ENCODE assay signal across 9 mouse cellular contexts in the genomic region with DNA sequence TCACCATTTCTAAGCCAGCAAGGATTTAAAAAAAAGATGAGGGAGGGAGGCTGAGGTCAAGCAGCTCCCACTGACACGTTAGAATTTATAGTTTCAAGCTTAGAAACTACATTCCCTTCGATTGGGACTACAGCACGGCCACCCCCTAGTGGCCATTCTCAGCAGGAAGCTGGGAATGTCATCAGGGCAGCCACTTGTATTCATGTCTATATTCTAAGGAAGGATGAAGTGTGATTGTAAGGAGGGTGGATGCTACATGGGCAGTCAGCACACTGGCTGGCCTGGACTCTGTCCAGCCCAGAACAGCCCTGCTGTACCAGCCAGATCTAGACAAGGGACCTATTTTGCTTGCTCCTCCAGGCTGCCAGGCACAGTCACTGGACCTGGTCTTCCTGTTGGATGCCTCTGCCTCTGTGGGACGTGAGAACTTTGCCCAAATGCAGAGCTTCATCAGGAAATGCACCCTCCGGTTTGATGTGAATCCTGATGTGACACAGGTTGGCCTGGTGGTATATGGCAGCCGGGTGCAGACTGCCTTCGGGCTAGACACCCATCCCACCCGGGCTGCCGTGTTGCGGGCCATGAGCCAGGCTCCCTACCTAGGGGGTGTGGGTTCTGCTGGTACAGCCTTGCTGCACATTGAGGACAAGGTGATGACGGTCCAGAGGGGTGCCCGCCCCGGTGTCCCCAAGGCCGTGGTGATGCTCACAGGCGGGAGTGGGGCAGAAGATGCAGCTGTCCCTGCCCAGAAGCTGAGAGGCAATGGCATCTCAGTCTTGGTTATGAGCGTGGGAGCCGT. TPM values are rescaled to one million over a fixed set of nuclear protein-coding genes. Genes with fewer than 3 reads are reported as not detected.
DNase-seq lines count a peak whose midpoint lies in the region; ATAC-seq and TF ChIP-seq lines count a peak whose summit lies in the region.
"Had no signal": no experiment of that assay in that cellular context is flagged by ENCODE, and none has a peak within 500 bp of the region (broad histone marks: within the 10 kb centered on the region; RNA-seq: fewer than 3 reads in every experiment).

No protein-coding gene starts in this region.

- no peak overlapping the region for H3K4me2 ChIP-seq in hindbrain, embryonic 15.5 days
- H3K4me2 ChIP-seq in midbrain, postnatal 0 days (ENCODE audit: low read depth, low read length, poor library complexity, severe bottlenecking) = no peak overlapping the region
- H3K4me2 ChIP-seq: heart, embryonic 15.5 days had no signal

- whole genome bisulfite sequencing in hindbrain, embryonic 15.5 days = 78% methylated on average over 17 of the region's 17 CpGs
- 77% methylated on average over 17 of the region's 17 CpGs for WGBS in midbrain, postnatal 0 days

- H3K9ac ChIP-seq in hindbrain, embryonic 15.5 days = no peak overlapping the region
- no peak overlapping the region for H3K9ac ChIP-seq in midbrain, postnatal 0 days (replicated peaks; ENCODE audit: low read length, poor library complexity, severe bottlenecking)
- H3K9ac ChIP-seq: heart, embryonic 15.5 days had no signal

- no peaks in the 10 kb centered on the region for H3K27me3 ChIP-seq in hindbrain, embryonic 15.5 days
- H3K27me3 ChIP-seq in midbrain, postnatal 0 days (ENCODE audit: insufficient read depth, low read length) = no peaks in the 10 kb centered on the region
- H3K27me3 ChIP-seq: heart, embryonic 15.5 days had no signal

- DNase-seq in adrenal gland, adult 2 months = peak; percentile 18
- no peak for DNase-seq in adrenal gland, postnatal 4 days (ENCODE audit: low spot score in 2 of 2)
- DNase-seq in urinary bladder, postnatal 14 days (ENCODE audit: low spot score) = peak; percentile 39
- no peak for DNase-seq in urinary bladder, adult 2 months (ENCODE audit: low spot score)
- DNase-seq in left cerebral cortex, adult 2 months (ENCODE audit: extremely low spot score in 1 of 2, low spot score in 2 of 2) = peak; percentile 37 to 54
- peak; percentile 77 for DNase-seq in midbrain, postnatal 0 days (ENCODE audit: low spot score)
- DNase-seq in thymus, postnatal 4 days = peak; percentile 61

- no peaks in the 10 kb centered on the region for H3K9me3 ChIP-seq in hindbrain, embryonic 15.5 days
- H3K9me3 ChIP-seq in midbrain, postnatal 0 days (ENCODE audit: low read length) = no peaks in the 10 kb centered on the region
- H3K9me3 ChIP-seq: heart, embryonic 15.5 days had no signal

- peak; percentile 78 for TF ChIP-seq CTCF in left cerebral cortex, adult 2 months (IDR thresholded peaks at IDR 0.05)
- peak; percentile 94 for TF ChIP-seq CTCF in midbrain, postnatal 0 days (IDR thresholded peaks at IDR 0.05)

- no peaks in the 10 kb centered on the region for H3K4me1 ChIP-seq in hindbrain, embryonic 15.5 days (replicated peaks)
- no peaks in the 10 kb centered on the region for H3K4me1 ChIP-seq in midbrain, postnatal 0 days (ENCODE audit: insufficient read depth, low read length)

- ATAC-seq in hindbrain, embryonic 15.5 days (ENCODE audit: low FRiP score, low read depth) = peak; percentile 46
- ATAC-seq in midbrain, postnatal 0 days (ENCODE audit: low FRiP score) = peak; percentile 49

- no peak overlapping the region for H3K4me3 ChIP-seq in hindbrain, embryonic 15.5 days
- no peak overlapping the region for H3K4me3 ChIP-seq in left cerebral cortex, adult 2 months
- no peak overlapping the region for H3K4me3 ChIP-seq in midbrain, postnatal 0 days (ENCODE audit: low read depth, low read length)
- H3K4me3 ChIP-seq: heart, embryonic 15.5 days had no signal

- no peaks in the 10 kb centered on the region for H3K36me3 ChIP-seq in hindbrain, embryonic 15.5 days
- no peaks in the 10 kb centered on the region for H3K36me3 ChIP-seq in midbrain, postnatal 0 days (ENCODE audit: insufficient read depth, low read length)
- H3K36me3 ChIP-seq: heart, embryonic 15.5 days had no signal

- H3K27ac ChIP-seq in hindbrain, embryonic 15.5 days (replicated peaks) = no peak overlapping the region
- H3K27ac ChIP-seq in left cerebral cortex, adult 2 months = no peak overlapping the region
- H3K27ac ChIP-seq in midbrain, postnatal 0 days (ENCODE audit: low read depth, low read length) = no peak overlapping the region
- H3K27ac ChIP-seq: heart, embryonic 15.5 days had no signal

- intact Hi-C loops in left cerebral cortex, adult 2 months (cut with DNase I) = loop anchor here (5.0 kb wide), 3 partner anchors 86 to 486 kb away; a partner anchor contains a TSS

RNA-seq across cellular contexts. Expression of a gene that starts 34.6 kb away (rescaled TPM):
- total RNA-seq in adrenal gland, adult 2 months (2021) = not detected
- polyA plus RNA-seq in adrenal gland, adult 2 months (2012; rRNA removed) = not detected in 2 replicates
- 1 to 10 TPM in 1 of 2 experiments, under 1 TPM in 1; 0.08 to 4.5 TPM for total RNA-seq in adrenal gland, postnatal 4 days (2021)
- polyA plus RNA-seq in urinary bladder, adult 2 months (2012; rRNA removed) = 0.01 TPM in 1 of 2 replicates, not detected in the other
- polyA plus RNA-seq in hindbrain, embryonic 15.5 days (2015; fragmentation: Nextera tagmentation; extraction: Ambion mirVana) = 0.50 and 0.62 TPM in 2 replicates
- total RNA-seq in left cerebral cortex, adult 2 months (2021) = not detected
- total RNA-seq in midbrain, postnatal 0 days (2014; rRNA removed) = 0.77 and 1.4 TPM in 2 replicates
- polyA plus RNA-seq in midbrain, postnatal 0 days (2015; fragmentation: Nextera tagmentation; extraction: Ambion mirVana) = 0.37 and 0.68 TPM in 2 replicates

Comparison
In these comparisons a context has a peak if more than half of its experiments do, and no peak if none do; other contexts are left out.
1. DNase-seq: peak in adrenal gland, adult 2 months (single experiment), urinary bladder, postnatal 14 days (single experiment), left cerebral cortex, adult 2 months (2 of 2), midbrain, postnatal 0 days (single experiment) and thymus, postnatal 4 days (single experiment); none in adrenal gland, postnatal 4 days (0 of 2) and urinary bladder, adult 2 months (single experiment).